Mouse (Mus musculus) heart, postnatal 0 days (tissue): ENCODE measurements at regions not wholly inside any gene's neighbourhood (a gene's known extent, or its start where the extent isn't known, plus 50 kb on each side); places are given as distances from the start of the nearest gene placed in this dataset.

ENCODE experiments used
- CTCF ChIP-seq: IDR thresholded peaks from 2 replicates; pipeline ENCODE4 v1.5.1; 2016; ENCODE audit warnings: antibody characterized with exemption, control low read depth, low read depth
- EP300 ChIP-seq: IDR thresholded peaks from 2 replicates; pipeline ENCODE4 v1.6.1; 2016; ENCODE audit warnings: antibody characterized with exemption, low read depth

DNA sequence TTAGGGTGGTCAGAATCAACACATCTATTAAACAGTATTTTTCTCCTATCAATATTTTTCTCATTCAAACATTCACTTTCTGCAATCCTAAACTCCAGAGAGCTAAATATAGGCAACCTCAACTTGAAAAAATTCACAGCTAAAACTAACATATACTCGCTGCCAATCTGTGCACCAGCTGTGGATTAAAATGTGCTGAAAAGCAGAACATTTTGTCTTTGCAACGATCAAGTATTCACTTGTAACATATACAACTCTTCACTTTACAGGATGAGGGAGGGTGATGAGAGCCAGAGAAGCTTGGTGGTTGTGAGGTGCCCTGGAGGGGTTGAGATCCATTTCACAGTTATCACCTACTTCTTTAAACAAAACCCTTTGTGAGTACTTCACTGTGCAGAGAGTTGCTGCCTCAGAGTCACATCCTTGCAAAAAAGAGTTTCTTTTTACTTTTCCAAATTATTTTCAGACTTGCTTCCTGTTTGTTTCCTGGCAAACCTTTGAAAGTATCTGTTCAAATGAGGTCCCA is 991.1 kb upstream of the Acvr2a start:
- TF ChIP-seq CTCF (no peak), EP300 (no peak)
